Mouse (Mus musculus) bone marrow macrophage, adult 2 months (primary cell): ENCODE results near the gene Rdh19.

Source experiments
- CTCF ChIP-seq: IDR thresholded peaks from 2 replicates; pipeline ENCODE4 v1.5.1; 2012; ENCODE audit warnings: low read depth, mild to moderate bottlenecking, low read length, moderate library complexity
- POLR2A ChIP-seq: IDR thresholded peaks from 2 replicates; pipeline ENCODE4 v1.6.1; 2012; ENCODE audit warnings: mild to moderate bottlenecking, low read depth, low read length, borderline replicate concordance

DNA sequence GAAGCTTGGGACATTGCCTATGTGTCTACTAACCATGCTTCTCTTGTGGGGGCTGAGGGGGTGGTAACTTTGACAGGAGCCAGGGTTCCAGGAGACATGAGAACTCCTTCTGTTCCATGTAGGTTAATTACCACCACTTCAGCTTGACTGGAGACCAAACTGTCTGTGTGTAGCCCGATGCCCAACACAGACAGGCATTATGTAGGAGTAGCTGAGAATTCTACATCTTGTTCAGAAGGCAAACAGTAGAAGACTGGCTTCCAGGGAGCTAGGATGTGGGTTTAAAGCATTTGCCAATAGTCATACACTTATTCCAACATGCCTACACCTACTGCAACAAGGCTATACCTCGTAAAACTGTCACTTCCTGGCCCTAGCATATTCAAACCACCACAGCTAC, 11.2 kb upstream of the Rdh19 start:
- TF ChIP-seq CTCF, result no peak
- no peak for TF ChIP-seq POLR2A
